Mouse (Mus musculus): ENCODE data around the gene Xcr1. TPM values are rescaled to one million over a fixed set of nuclear protein-coding genes. Genes with fewer than 3 reads are reported as not detected.

Gene Xcr1
- total and polyA plus RNA-seq, 2 experiments from 2014 or later: 0.12 TPM; not detected in 1

DNA sequence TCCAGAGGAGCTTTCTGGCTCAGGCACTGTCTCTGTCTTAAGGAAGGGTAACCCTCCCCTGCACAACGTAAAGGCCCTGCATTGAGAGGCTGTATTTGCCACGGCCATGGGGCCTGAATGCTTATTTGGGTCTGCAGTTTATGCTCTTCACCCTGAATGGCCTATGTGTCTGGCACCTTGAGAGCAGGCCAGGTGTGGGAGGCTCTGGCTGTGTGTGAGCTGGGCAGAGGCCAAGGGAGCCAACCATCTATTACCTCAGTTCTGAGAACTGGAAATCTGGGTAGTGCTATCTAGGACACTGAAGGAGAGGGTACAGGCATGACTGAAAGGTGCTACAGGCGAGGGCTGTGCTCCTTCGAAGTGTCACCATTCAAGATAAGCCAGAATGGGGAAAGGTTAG is 47.0 kb downstream of the Xcr1 start:
- TF ChIP-seq CTCF (IDR thresholded peaks at IDR 0.05; ENCODE audit: low read depth) (no peak), EP300 (IDR thresholded peaks at IDR 0.05; ENCODE audit: low read depth) (no peak)
- H3K36me3 ChIP-seq (replicated peaks; ENCODE audit: control insufficient read depth, insufficient read depth, low read length): peaks cover 93% of the 10 kb centered on the region

GRCm38 (mm10) chr9:123814326-123814725 is 47.5 kb downstream of the Xcr1 start:
- Histone ChIP-seq H3K36me3 (replicated peaks; ENCODE audit: control insufficient read depth, insufficient read depth, low read length) (peaks cover 92% of the 10 kb centered on the region), H3K4me2 (ENCODE audit: low read depth, low read length) (no peak overlapping the region), H3K9ac (replicated peaks; ENCODE audit: low read depth, low read length) (no peak overlapping the region), H3K4me1 (ENCODE audit: control insufficient read depth, insufficient read depth) (no peaks in the 10 kb centered on the region), H3K27me3 (ENCODE audit: control insufficient read depth, insufficient read depth, low read length) (no peaks in the 10 kb centered on the region), H3K9me3 (replicated peaks; ENCODE audit: control insufficient read depth, low read length) (no peaks in the 10 kb centered on the region), H3K4me3 (ENCODE audit: low read depth, low read length) (no peak overlapping the region), H3K27ac (ENCODE audit: low read depth) (no peak overlapping the region)
- TF ChIP-seq CTCF (IDR thresholded peaks at IDR 0.05; ENCODE audit: low read depth) (no peak), EP300 (IDR thresholded peaks at IDR 0.05; ENCODE audit: low read depth) (no peak)
- no peak for ATAC-seq (ENCODE audit: insufficient read depth, low read depth)
- WGBS: 54% methylated on average over 2 of the region's 2 CpGs
- DNase-seq (ENCODE audit: low spot score): no peak

More for the DNA sequence above, 47.0 kb downstream of the Xcr1 start:
- H3K9ac ChIP-seq (replicated peaks; ENCODE audit: low read depth, low read length): no peak overlapping the region
- H3K4me3 ChIP-seq (ENCODE audit: low read depth, low read length): no peak overlapping the region
- no peak overlapping the region for H3K27ac ChIP-seq (ENCODE audit: low read depth)
- ATAC-seq (ENCODE audit: insufficient read depth, low read depth): no peak
- H3K4me2 ChIP-seq (ENCODE audit: low read depth, low read length): no peak overlapping the region
- no peak for DNase-seq (ENCODE audit: low spot score)
- H3K27me3 ChIP-seq (ENCODE audit: control insufficient read depth, insufficient read depth, low read length): no peaks in the 10 kb centered on the region
- no peaks in the 10 kb centered on the region for H3K4me1 ChIP-seq (ENCODE audit: control insufficient read depth, insufficient read depth)
- WGBS: 54% methylated on average over 4 of the region's 4 CpGs
- no peaks in the 10 kb centered on the region for H3K9me3 ChIP-seq (replicated peaks; ENCODE audit: control insufficient read depth, low read length)

GRCm38 (mm10) chr9:123811831-123812230 is 50.0 kb downstream of the Xcr1 start:
- Histone ChIP-seq H3K27ac (ENCODE audit: low read depth) (no peak overlapping the region), H3K27me3 (ENCODE audit: control insufficient read depth, insufficient read depth, low read length) (no peaks in the 10 kb centered on the region), H3K4me1 (ENCODE audit: control insufficient read depth, insufficient read depth) (no peaks in the 10 kb centered on the region), H3K9ac (replicated peaks; ENCODE audit: low read depth, low read length) (no peak overlapping the region), H3K9me3 (replicated peaks; ENCODE audit: control insufficient read depth, low read length) (no peaks in the 10 kb centered on the region), H3K36me3 (replicated peaks; ENCODE audit: control insufficient read depth, insufficient read depth, low read length) (peaks cover 81% of the 10 kb centered on the region), H3K4me2 (ENCODE audit: low read depth, low read length) (no peak overlapping the region), H3K4me3 (ENCODE audit: low read depth, low read length) (no peak overlapping the region)
- ATAC-seq (ENCODE audit: insufficient read depth, low read depth): no peak
- 81% methylated on average over 3 of the region's 3 CpGs for WGBS
- TF ChIP-seq CTCF (IDR thresholded peaks at IDR 0.05; ENCODE audit: low read depth): no peak
- TF ChIP-seq EP300 (IDR thresholded peaks at IDR 0.05; ENCODE audit: low read depth): no peak
- DNase-seq (ENCODE audit: low spot score): no peak

DNA sequence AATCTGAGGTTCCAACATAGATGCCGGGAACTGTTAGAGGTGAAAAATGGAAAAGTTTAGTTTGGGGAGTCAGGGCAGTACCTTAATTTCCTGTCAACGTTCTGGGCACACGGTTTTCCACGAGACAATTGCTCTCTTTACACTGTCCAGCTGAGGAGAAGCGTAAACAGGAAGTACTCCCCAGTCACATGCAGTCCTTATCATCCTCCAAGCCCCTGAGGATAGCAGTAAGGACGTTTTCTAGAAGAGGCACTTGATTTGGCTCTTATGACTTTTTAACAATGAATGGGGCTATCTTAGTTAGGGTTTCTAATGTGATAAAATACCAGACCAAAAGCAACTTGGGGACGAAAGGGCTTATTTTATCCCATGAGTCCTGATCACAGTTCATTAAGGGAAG is 53.2 kb downstream of the Xcr1 start:
- H3K27ac ChIP-seq (ENCODE audit: low read depth): no peak overlapping the region
- no peaks in the 10 kb centered on the region for H3K27me3 ChIP-seq (ENCODE audit: control insufficient read depth, insufficient read depth, low read length)
- no peak overlapping the region for H3K9ac ChIP-seq (replicated peaks; ENCODE audit: low read depth, low read length)
- no peak overlapping the region for H3K4me2 ChIP-seq (ENCODE audit: low read depth, low read length)
- H3K9me3 ChIP-seq (replicated peaks; ENCODE audit: control insufficient read depth, low read length): no peaks in the 10 kb centered on the region
- TF ChIP-seq EP300 (IDR thresholded peaks at IDR 0.05; ENCODE audit: low read depth) (no peak), CTCF (IDR thresholded peaks at IDR 0.05; ENCODE audit: low read depth) (no peak)
- no peak overlapping the region for H3K4me3 ChIP-seq (ENCODE audit: low read depth, low read length)
- DNase-seq (ENCODE audit: low spot score) (no peak), ATAC-seq (ENCODE audit: insufficient read depth, low read depth) (no peak)
- WGBS: 45% methylated on average over 7 of the region's 7 CpGs
- H3K36me3 ChIP-seq (replicated peaks; ENCODE audit: control insufficient read depth, insufficient read depth, low read length): peaks cover 75% of the 10 kb centered on the region
- no peaks in the 10 kb centered on the region for H3K4me1 ChIP-seq (ENCODE audit: control insufficient read depth, insufficient read depth)

GRCm38 (mm10) chr9:123806267-123806666 is 55.6 kb downstream of the Xcr1 start, which contains the start of gene Cxcr6:
Gene Cxcr6 (plus strand): TSS chr9:123806475.
- H3K4me1 ChIP-seq (ENCODE audit: control insufficient read depth, insufficient read depth): no peaks in the 10 kb centered on the region
- no peak within 1 kb of the TSS for H3K4me3 ChIP-seq (ENCODE audit: low read depth, low read length)
- no peaks in the 10 kb centered on the region for H3K9me3 ChIP-seq (replicated peaks; ENCODE audit: control insufficient read depth, low read length)
- H3K36me3 ChIP-seq (replicated peaks; ENCODE audit: control insufficient read depth, insufficient read depth, low read length): peaks cover 68% of the 10 kb centered on the region
- no peak within 1 kb of the TSS for H3K27ac ChIP-seq (ENCODE audit: low read depth)
- 78% methylated on average over 5 of the region's 5 CpGs for WGBS
- TF ChIP-seq CTCF (IDR thresholded peaks at IDR 0.05; ENCODE audit: low read depth) (no peak), EP300 (IDR thresholded peaks at IDR 0.05; ENCODE audit: low read depth) (no peak)
- no peak for DNase-seq (ENCODE audit: low spot score)
- ATAC-seq (ENCODE audit: insufficient read depth, low read depth): no peak
- no peak within 1 kb of the TSS for H3K4me2 ChIP-seq (ENCODE audit: low read depth, low read length)
- H3K9ac ChIP-seq (replicated peaks; ENCODE audit: low read depth, low read length): no peak within 1 kb of the TSS
- no peaks in the 10 kb centered on the region for H3K27me3 ChIP-seq (ENCODE audit: control insufficient read depth, insufficient read depth, low read length)

DNA sequence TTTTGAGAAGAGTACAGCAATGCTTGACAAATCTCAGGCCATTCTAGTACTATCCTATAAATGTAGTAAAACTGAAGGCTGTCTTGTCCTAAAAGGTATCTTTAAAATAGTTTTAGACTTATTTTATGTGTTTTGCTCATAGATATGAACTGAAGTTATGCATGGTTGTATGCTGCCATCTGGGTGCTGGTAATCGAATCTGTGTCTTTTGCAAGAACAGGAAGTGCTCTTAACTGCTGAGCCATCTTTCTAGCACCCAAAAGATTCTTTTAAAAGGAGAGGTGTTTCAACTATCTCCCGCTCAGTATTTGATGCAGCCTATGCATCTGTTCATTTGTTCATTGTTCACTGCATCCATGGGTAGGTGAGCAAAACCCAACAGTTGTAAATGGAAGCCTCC is 56.6 kb downstream of the Xcr1 start:
- Histone ChIP-seq H3K9me3 (replicated peaks; ENCODE audit: control insufficient read depth, low read length) (no peaks in the 10 kb centered on the region), H3K9ac (replicated peaks; ENCODE audit: low read depth, low read length) (no peak overlapping the region), H3K27ac (ENCODE audit: low read depth) (no peak overlapping the region), H3K4me2 (ENCODE audit: low read depth, low read length) (no peak overlapping the region), H3K27me3 (ENCODE audit: control insufficient read depth, insufficient read depth, low read length) (no peaks in the 10 kb centered on the region), H3K36me3 (replicated peaks; ENCODE audit: control insufficient read depth, insufficient read depth, low read length) (peaks cover 68% of the 10 kb centered on the region), H3K4me3 (ENCODE audit: low read depth, low read length) (no peak overlapping the region), H3K4me1 (ENCODE audit: control insufficient read depth, insufficient read depth) (no peaks in the 10 kb centered on the region)
- TF ChIP-seq EP300 (IDR thresholded peaks at IDR 0.05; ENCODE audit: low read depth) (no peak), CTCF (IDR thresholded peaks at IDR 0.05; ENCODE audit: low read depth) (no peak)
- DNase-seq (ENCODE audit: low spot score): no peak
- WGBS: 88% methylated on average over 2 of the region's 2 CpGs
- no peak for ATAC-seq (ENCODE audit: insufficient read depth, low read depth)

Data from heart, postnatal 0 days (tissue).